Mouse (Mus musculus): ENCODE measurements at regions not wholly inside any gene's neighbourhood (a gene's known extent, or its start where the extent isn't known, plus 50 kb on each side); places are given as distances from the start of the nearest gene placed in this dataset.

DNA sequence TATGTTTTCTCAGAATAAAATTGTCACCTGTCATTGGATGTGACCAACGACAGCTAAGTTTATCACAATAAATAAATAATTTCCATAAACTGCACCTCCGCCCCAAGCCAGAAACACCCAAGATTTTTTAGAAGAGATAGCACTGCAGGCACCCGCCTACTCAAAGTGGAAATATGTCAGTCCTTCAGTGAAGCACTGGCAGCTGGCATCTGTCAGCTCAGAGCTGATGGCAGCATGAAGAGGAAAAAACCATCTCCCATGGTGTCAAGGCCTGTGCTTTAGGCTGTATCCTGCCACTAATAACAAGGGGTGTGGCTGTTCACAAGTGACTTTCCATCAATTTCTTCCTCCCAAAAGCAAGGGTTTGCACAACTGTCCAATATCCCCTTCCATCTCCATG, 383.6 kb downstream of the Kif16b start:
- Histone ChIP-seq H3K4me3 (ENCODE audit: low read length) (no peak overlapping the region), H3K27ac (ENCODE audit: low read depth, low read length) (no peak overlapping the region), H3K9ac (ENCODE audit: low read depth, low read length) (no peak overlapping the region), H3K27me3 (replicated peaks; ENCODE audit: control insufficient read depth, insufficient read depth, low read length) (no peaks in the 10 kb centered on the region), H3K9me3 (ENCODE audit: control insufficient read depth, low read length) (no peaks in the 10 kb centered on the region), H3K4me1 (ENCODE audit: control insufficient read depth, insufficient read depth, low read depth, low read length) (no peaks in the 10 kb centered on the region), H3K36me3 (ENCODE audit: control insufficient read depth, insufficient read depth, low read length) (no peaks in the 10 kb centered on the region), H3K4me2 (ENCODE audit: low read length) (no peak overlapping the region)
- ATAC-seq, result no peak
- 85% methylated on average over 3 of the region's 3 CpGs for WGBS

DNA sequence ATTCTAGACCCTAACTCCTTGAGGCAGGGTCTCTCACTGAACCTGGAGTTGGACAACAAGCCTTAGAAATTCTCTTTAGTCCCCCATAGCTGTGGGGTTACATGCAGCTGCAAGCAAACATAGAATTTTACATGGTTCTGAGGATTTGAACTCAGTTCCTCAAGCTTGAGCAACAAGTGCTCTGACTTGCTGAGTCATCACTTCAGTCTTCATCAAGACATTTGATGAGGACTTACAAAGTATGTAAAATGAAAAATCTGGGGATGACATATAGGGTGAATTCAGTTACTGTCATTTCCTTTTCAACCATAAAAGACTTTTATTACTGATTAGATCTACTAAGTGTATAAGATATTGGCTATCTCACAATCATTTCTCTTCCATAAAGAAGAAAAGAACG, 396.1 kb downstream of the Kif16b start:
- Histone ChIP-seq H3K36me3 (ENCODE audit: control insufficient read depth, insufficient read depth, low read length) (no peaks in the 10 kb centered on the region), H3K27me3 (replicated peaks; ENCODE audit: control insufficient read depth, insufficient read depth, low read length) (no peaks in the 10 kb centered on the region), H3K9me3 (ENCODE audit: control insufficient read depth, low read length) (no peaks in the 10 kb centered on the region), H3K4me2 (ENCODE audit: low read length) (no peak overlapping the region), H3K9ac (ENCODE audit: low read depth, low read length) (no peak overlapping the region), H3K4me3 (ENCODE audit: low read length) (no peak overlapping the region), H3K27ac (ENCODE audit: low read depth, low read length) (no peak overlapping the region), H3K4me1 (ENCODE audit: control insufficient read depth, insufficient read depth, low read depth, low read length) (no peaks in the 10 kb centered on the region)
- ATAC-seq, result no peak
- 98% methylated on average over 1 of the region's 1 CpGs for WGBS
